Mouse (Mus musculus): ENCODE data around the gene Ccl28.
A peak's percentile ranks its signal among the peaks of the same experiment; 100 is the strongest.
"Not testable (repeated sequence)": the region's sequence is repeated elsewhere in the genome, so short reads cannot be mapped to it uniquely, and the experiment has no call there.

Gene Ccl28

GRCm38 (mm10) chr13:119648891-119649698 is 25.5 kb downstream of the Ccl28 start:
- DNase-seq (ENCODE audit: low read depth, low spot score): peak; percentile 12

DNA sequence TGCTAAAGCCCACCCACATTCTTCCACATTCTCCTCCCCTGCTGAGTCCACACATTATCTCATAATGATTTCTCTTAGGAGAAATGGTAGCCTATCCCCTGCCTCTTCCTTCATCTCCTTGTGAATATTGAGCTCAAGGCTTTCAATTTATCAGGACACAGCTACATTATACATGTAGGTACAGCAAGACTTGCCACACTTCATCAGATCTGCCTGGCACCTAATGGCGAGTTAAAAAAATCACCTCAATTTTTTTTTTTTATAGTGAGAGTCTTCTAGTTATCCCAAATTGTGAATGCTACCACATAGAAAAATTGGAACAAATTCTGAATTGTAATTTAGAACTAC is 26.1 kb downstream of the Ccl28 start:
- no peak for DNase-seq (ENCODE audit: low read depth, low spot score)

DNA sequence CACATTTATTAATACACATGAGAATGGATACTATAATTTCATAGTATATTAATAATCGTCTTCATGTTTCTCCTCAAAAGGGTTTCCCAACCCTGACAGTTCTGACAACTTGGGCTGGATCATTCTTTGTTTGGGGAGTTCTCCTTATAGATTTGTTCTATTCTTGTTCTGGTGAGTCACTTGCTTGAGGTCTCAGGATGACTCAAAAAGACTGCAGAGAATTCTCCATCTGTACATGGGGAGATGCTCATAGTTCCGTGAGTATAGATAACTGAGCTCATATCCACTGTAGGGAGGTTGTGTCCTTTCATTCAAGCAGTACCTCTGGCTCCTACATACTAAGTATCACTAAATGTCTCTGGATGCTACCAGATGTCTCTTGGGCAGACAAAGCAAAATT is 31.1 kb downstream of the Ccl28 start:
- DNase-seq (ENCODE audit: low read depth, low spot score): no peak

DNA sequence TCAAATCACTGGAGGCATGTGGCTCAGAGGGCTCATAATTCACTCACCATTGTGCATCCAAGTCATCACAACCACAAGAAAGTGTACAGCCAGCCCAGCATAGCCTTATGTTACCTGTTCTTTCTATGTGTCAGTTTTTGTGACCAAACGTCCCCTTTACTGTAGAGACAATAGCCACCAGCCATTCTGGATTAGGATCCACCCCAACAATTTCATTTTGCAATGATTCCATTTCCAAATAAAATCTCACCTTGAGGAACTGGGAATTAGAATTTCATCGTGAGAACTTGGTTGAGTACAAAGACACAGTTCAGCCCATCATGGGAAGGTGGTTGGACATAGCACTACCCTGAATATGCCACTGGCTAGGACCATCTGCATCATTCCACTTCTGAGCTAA is 32.6 kb downstream of the Ccl28 start:
- DNase-seq (ENCODE audit: low read depth, low spot score): no peak

GRCm38 (mm10) chr13:119656846-119657416 is 33.3 kb downstream of the Ccl28 start:
- DNase-seq (ENCODE audit: low read depth, low spot score): no peak

DNA sequence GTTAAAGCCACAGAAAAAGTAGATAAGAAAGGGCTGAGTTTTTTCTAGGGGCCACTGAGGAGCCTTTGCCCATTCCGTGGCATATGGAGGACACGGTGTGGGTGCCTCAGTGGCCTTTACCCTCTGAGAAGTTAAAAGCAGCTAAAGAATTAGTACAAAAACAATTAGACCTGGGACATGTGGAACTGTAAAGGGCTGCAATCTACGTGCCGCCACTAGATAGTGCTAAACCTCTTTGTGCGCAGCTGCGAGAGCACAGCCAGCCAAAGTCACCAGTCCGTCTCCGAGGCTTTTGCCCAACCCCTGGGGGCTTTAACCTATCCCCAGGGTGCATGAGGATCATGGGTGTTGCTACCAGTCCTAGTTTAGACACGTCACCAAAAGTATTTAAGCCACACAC is 37.8 kb downstream of the Ccl28 start:
- DNase-seq (ENCODE audit: low read depth, low spot score): not testable (repeated sequence)

DNA sequence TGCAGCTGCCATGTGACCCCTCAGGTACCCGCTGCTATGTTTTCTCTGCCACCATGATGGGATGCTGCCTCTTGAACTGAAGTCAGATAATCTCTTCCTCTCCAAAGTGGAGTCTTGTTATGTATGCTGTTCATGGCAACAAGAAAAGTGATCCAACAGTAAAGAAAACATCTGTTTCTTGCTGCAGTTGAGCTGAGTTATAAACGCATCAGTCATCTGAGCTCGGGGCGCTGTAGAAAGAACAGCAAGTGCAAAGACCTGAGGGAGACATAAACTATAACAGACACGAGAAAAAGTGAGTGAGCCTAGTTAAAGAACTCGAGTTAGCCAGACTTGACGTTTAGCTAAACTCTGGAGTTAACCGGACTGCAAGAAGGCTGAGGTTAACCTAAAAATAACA is 55.2 kb downstream of the Ccl28 start:
- no peak for DNase-seq (ENCODE audit: low read depth, low spot score)

DNA sequence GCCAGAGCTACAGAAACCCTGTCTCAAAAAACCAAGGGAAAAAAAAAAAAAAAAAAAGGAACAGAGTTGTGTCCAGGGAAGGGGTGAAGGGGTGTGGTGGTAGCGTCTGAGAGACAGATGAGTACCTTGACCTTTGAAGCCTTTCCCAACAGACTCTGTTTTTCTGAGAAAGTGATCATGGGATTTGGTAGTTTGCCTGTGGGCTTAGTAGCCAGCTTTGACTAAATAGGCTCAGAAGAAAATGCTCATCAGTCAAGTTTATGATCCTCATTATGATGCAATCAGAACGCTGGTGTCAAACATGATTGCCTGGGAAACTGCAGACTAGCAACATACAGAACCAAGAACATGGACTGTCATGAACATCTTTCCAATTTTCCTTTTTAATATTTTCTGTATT is 56.1 kb downstream of the Ccl28 start:
- no peak for DNase-seq (ENCODE audit: low read depth, low spot score)

- DNase-seq (ENCODE audit: low read depth, low spot score): no peak
These were observed 57.5 kb downstream of the Ccl28 start for GRCm38 (mm10) chr13:119681161-119681560.

GRCm38 (mm10) chr13:119684416-119685177 is 61.0 kb downstream of the Ccl28 start:
- DNase-seq (ENCODE audit: low read depth, low spot score): no peak

DNA sequence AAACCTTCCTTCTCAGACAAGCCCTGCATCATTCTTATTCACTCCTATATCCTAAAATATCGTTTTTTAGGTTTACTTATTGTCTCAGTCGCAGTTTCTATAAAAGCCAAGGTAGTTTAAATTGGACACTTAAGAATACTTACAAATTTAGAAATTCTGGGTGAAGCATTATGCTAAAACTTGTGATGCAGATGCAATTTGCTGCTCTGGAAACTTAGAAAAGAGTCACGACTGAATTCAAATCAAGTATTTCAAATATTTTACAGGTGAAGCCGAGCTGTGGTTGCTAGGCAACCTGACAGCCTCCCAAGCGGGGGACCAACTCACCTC is 66.1 kb downstream of the Ccl28 start:
- no peak for DNase-seq (ENCODE audit: low read depth, low spot score)

DNA sequence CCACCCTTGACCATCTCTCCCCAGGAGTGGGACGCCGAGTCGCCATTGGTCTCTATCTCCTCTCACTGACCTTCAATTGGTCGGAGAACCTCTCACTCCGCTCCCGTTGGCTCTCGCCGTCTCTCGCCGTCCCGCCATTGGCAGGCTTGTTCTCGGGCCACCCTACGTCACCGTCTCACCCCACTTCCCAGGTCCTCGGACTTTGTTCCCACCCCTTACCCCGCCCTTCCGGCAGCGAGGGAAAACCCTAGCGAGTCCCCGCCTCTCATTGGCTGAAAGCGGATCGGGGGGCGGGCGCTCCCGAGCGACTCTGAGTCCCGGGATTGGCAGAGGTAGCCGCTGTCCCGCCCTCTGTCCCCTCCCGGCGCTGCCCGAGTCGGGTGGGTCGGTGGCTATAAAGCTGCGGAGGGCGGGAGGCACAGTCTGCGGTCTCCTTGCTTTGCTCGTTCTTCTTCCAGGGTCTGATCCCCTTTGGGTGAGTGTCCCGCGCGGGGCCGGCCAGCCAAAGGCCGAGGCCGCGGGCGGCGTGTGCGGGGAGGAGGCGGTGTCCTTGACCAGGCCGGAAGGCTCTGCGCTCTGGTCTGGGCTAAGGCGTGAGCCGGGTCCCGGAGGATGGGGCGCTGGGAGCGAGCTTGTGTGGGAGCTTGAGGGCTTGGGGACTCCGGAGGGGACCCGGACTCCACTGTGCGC is 66.6 kb downstream of the Ccl28 start, which contains the start of gene Hmgcs1:
Gene Hmgcs1 (plus strand): TSS at position 341 of the 690 bp plus-strand sequence.
- DNase-seq (ENCODE audit: low read depth, low spot score): peak; percentile 99

GRCm38 (mm10) chr13:119690876-119691620 is 67.4 kb downstream of the Ccl28 start:
- no peak for DNase-seq (ENCODE audit: low read depth, low spot score)

- DNase-seq (ENCODE audit: low read depth, low spot score): not testable (repeated sequence)
These were observed 68.3 kb downstream of the Ccl28 start for GRCm38 (mm10) chr13:119691958-119692357.

DNA sequence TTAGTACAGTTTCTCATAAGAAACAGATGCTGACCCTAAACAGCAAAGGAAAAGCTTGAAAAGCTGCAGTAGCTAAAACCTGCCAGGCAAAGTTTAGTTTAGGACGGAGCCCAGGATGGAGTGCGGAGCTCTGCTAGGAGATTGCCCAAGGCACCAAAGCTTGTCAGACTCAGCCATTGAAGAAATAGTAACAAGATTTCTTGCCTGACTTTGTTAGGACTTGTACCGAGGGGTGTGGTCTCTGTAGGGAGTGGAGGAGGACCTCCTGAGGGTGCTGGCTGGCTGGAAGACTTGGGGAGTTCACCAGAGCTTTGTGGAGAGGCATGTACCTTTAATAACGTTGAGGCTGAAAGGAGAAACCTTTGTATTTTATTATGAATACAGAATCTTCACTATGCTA is 72.1 kb downstream of the Ccl28 start:
- no peak for DNase-seq (ENCODE audit: low read depth, low spot score)

DNA sequence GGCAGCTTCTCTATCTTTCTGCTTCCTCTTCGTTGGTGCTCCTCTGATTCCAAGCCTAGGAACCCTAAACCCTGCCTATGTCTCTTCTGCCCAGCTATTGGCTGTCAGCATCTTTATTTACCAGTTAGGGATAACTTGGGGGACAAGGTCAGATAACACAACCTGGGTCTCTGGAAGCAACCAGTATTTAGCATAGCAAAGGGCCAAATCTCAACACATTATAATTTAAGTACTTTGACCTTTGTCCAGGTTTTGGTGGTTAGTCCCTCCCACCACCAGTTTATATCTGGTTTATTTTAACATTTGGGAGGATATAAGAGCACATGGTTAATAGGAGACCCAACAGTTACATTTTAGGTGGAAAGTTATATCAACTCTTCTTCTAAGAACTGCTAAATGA is 72.9 kb downstream of the Ccl28 start:
- no peak for DNase-seq (ENCODE audit: low read depth, low spot score)

DNA sequence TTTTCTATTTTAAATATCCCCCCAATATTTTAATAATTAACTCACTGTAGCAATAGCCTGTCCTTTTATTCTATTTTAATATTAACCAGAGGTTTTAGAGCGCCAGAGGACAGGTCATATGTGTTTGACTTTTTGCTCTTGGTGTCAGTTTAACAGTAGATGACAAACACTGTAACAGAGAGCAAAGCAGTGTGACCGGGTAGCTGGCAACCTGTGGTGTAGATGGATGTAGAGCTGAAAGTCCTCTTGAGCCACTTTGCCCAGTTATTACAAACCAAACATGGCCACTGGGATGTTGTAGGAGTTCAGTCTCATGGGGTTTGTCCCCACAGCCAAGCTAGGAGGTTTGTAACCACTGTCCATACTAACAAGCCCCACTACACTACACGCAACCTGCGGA is 74.8 kb downstream of the Ccl28 start:
- DNase-seq (ENCODE audit: low read depth, low spot score): no peak
